Mouse (Mus musculus): Measurements from ENCODE around the gene Slc44a4.
"Not testable (repeated sequence)": the region's sequence is repeated elsewhere in the genome, so short reads cannot be mapped to it uniquely, and the experiment has no call there.

Gene Slc44a4

DNA sequence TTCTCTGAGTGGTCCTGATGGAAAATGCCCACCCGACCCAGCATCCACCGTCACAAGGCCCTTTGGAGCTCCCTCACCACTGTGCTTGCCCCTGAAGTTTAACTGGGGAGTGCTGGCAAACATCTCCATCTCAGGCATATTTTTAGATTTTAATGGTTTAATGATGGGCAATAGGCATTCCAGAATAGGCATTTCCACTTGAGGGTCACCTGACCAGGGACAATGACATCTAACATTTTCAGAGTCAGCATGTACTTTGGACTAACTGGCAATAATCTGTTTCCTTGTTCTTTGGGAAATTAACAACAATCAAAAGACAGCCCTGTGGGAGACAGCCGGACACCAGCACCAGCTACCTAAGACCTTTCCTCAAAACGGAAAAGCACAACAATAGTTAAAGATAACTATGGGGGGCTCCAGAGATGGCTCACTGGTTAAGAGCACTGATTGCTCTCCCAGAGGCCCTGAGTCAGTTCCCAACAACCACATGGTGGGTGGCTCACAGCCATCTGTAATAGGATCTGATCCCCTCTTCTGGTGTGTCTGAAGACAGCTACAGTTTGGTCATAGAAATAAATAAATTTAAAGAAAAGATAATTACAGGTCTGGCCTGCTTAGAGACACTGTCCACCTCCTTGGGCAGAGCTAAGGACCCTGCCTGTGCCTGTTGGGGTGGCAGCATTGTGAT, 29.0 kb downstream of the Slc44a4 start:
- DNase-seq (ENCODE audit: extremely low spot score), result no peak

DNA sequence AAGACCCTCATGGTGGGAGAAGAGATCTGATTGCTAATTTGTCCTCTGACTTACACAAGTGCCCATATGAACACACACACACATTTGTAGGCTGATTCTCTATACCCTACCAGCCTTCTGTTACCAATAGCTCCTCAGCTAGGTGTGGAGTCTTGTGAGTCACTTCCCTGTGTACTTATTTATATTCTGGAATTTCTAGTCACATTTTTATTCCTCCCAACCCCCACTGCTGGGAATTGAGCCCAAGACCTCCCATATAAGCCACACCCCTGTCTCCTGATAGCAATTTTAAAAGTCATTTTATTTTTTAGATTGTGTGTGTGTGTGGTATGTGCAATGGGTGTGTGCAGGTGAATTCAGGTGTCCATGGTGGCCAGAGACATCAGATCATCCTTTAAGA, 30.1 kb downstream of the Slc44a4 start:
- no peak for DNase-seq (ENCODE audit: extremely low spot score)

GRCm38 (mm10) chr17:34946486-34947140, 32.3 kb downstream of the Slc44a4 start:
- no peak for DNase-seq (ENCODE audit: extremely low spot score)

DNA sequence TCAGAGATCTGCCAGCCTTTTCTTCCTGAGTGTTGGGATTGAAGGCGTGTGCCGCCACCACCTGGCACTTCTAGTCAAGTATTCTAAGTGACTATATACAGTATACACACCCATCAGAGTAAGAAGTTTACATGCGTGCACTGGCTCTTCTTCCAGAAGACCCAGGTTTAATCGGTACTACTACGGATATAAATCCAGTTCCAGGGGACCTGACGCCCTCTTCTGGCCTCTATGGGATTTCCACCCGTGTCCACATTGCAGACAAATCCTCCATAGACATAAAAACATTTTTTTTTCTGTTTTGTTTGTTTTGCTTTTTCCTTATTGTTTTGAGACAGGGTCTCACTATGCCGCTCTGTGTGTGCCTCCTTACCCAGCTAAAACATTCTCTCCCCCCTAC, 33.3 kb downstream of the Slc44a4 start:
- DNase-seq (ENCODE audit: extremely low spot score), result peak; percentile 20

DNA sequence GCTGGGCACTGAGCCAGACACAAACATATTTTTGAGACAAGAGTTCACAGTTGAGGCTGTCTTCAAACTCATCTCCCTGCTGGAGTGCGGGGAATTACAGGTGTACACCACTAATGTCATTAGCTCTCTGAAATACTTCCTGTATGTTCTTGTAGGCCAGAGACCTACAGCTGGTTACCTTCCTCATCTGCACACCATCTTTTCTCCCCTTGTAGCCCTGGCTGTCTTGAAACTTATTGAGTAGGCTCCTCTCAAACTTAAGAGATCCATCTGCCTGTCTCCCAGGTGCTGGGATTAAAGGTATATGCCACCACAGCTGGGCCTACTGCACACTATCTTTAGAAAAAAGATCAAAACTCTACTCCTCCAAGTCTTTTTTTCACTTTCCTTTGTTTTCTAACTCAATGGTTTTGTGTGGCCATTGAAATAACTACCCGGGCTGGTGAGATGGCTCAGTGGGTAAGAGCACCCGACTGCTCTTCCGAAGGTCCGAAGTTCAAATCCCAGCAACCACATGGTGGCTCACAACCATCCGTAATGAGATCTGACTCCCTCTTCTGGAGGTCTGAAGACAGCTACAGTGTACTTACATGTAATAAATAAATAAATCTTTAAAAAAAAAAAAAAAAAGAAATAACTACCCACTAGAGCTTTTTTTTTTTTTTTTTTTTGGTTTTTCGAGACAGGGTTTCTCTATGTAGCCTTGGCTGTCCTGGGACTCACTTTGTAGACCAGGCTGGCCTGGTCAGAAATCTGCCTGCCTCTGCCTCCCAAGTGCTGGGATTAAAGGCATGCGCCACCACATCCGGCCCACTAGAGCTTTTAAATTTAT, 34.7 kb downstream of the Slc44a4 start:
- peak; percentile 50 for DNase-seq (ENCODE audit: extremely low spot score)

GRCm38 (mm10) chr17:34949553-34949969, 35.3 kb downstream of the Slc44a4 start:
- peak; percentile 77 for DNase-seq (ENCODE audit: extremely low spot score)

DNA sequence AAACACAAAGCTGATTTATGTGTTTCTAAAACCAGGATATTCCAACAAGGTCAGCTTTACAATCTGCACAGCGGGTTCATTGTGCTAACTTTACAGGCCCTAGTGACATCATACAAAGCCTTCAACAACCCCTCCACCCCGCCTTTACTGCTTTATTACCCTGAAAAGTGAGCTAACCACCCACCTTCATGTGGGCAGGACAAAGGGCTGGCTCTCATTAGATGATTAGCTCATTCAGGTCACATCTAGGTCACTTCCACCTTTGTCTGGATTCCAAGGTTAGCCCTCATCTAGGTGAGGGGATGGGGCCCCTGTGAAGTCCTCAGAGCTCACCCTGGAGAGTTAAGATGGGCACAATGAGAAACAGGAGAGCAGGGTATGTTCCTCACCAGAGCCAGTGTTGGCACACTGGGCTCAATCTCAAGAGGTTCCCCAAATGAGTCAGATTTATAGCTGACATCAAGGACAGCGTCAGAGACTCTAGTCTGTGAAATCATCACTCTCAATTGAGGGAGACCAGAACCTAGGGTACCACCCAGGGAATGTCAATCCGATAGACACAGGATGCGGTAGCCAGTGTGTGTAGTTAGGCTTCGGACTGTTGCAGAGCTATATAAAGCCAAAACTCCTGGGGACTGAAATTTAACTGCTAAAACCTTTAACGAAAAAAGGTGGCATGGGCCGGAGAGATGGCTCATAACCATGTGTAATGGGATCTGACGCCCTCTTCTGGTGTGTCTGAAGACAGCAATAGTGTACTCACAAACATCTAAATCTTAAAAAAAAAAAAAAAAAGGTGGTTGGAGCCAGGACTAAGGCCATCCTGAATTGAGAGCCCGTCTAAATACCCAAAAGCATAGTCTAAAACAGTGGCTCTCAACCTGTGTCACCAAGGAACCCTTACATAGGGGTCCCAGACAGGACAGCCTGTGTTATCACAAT, 36.5 kb downstream of the Slc44a4 start:
- peak; percentile 45 for DNase-seq (ENCODE audit: extremely low spot score)

DNA sequence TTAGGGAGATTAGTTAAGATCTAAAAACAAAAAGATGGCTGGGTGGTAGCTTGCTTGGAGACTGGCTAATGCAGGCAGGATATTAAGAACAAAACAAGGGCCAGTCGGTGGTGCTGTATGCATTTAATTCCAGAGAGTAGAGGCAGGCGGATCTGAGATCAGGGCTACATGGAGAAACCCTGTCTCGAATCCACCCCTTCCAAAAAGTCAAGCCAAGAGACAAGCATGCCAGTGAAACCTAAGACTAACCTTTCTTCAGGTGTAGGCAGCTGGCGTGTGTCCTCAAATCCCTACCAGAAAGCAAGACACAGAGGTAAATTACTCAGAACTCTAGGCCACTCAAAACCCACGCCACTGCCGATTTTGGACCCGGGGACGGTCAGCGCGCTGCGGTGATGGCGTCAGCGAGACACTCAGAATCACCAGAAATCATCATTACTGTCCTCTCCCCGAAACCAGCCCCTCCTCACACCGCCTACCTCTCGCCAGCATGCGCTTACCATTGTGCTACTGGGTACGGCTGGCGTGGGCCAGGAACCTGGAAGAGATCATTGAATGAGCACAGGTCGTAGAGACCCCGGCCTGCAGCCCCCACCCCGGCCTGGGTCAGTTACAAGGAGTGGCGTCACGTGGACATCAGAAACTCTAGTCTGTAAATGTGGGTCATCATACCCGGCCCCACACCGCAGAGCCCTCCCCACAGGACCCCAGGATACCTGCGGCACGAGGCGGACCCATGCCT, 37.5 kb downstream of the Slc44a4 start:
- peak; percentile 40 for DNase-seq (ENCODE audit: extremely low spot score)

DNA sequence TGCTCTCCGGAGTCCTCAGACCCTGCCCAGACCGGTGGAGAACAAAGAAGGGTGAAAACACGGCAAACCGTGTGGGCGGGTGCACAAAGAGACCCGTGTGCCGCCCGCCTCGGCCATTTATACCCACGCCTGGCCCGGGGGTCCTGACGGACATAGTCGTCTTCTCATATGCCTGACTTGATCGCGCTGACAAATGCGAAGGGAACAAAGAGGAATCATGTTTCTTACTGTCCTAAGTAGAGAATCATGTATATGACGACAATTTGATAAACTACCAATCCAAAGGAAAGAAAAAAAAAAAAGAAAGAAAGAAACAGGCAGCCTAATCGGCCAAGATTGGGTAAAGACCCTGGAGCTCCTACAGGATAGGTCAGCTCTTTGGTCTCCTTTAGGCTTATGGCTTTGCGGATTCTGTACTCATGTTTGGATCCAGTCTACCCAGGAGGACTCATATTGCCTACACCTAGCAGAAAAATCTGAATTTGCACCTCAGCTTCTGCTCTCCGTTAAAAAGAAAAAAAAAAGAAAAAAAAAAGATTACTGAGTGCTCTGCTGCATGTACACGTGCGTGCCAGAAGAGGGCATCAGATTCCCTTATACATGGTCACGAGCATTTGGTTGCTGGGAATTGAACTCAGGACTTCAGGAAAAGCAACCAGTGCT, 38.2 kb downstream of the Slc44a4 start:
- peak; percentile 91 for DNase-seq (ENCODE audit: extremely low spot score)

- no peak for DNase-seq (ENCODE audit: extremely low spot score)
Observed at GRCm38 (mm10) chr17:34953258-34953657, 39.0 kb downstream of the Slc44a4 start.

DNA sequence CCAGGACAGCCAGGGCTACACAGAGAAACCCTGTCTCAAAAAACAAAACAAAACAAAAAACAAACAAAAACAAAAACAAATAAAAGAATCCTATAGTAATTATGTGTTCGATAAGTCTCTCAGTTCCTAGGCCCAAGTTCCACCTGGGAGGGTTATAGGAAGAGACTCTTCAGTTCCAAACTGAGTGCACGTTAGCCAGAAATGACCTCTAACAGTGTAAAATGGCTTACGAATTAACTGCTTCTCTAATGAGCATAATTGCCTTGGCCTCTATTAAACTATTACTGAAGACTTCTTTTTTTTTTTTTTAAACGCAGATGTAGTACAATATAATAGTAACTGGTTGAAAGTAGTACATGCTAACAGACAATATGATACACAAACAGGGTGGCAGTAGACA, 39.6 kb downstream of the Slc44a4 start:
- no peak for DNase-seq (ENCODE audit: extremely low spot score)

- no peak for DNase-seq (ENCODE audit: extremely low spot score)
Observed at GRCm38 (mm10) chr17:34954831-34955230, 40.6 kb downstream of the Slc44a4 start.

DNA sequence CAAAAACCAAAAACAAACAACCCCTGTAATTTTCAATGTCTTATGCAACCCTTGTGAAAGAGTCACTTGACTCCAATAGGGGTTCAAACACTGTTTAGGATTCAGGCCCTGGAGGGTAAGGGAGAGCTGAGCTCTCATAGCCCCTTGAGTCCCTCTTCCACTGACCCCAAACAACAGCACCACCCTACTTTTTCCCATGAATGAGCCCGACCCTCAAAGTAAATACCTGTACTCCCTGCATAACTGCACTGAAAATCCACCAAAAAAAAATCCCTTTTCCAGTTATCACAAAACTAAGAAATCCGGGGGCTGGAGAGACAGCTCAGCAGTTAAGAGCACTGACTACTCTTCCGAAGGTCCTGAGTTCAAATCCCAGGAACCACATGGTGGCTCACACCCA, 41.6 kb downstream of the Slc44a4 start:
- DNase-seq (ENCODE audit: extremely low spot score), result no peak

DNA sequence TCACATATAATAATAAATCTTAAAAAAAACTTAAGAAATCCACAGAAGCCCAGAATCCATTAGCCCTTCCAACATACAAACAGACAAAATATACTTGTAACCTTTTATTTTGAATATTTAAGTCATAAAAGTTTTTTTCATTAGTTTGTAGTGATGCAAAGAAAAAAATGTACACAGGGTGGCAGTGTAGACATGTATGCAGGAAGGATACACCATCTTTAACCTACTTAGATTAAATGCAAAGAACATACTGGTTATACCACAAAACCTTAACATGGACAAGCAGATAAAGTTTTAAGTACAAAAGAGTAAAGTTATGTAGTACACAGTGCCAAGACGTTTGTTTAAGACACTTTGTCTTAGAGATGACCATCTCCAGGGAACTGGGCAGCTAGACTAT, 42.1 kb downstream of the Slc44a4 start:
- no peak for DNase-seq (ENCODE audit: extremely low spot score)

GRCm38 (mm10) chr17:34957291-34957690, 43.0 kb downstream of the Slc44a4 start:
- not testable (repeated sequence) for DNase-seq (ENCODE audit: extremely low spot score)

- DNase-seq (ENCODE audit: extremely low spot score), result not testable (repeated sequence)
Observed at GRCm38 (mm10) chr17:34957966-34958365, 43.7 kb downstream of the Slc44a4 start.

- not testable (repeated sequence) for DNase-seq (ENCODE audit: extremely low spot score)
Observed at GRCm38 (mm10) chr17:34958734-34959129, 44.5 kb downstream of the Slc44a4 start.

- peak; percentile 84 for DNase-seq (ENCODE audit: extremely low spot score)
Observed at GRCm38 (mm10) chr17:34959130-34959778, 45.0 kb downstream of the Slc44a4 start, which contains the start of gene Hspa1b. Gene Hspa1b (minus strand): TSS chr17:34959238.

DNA sequence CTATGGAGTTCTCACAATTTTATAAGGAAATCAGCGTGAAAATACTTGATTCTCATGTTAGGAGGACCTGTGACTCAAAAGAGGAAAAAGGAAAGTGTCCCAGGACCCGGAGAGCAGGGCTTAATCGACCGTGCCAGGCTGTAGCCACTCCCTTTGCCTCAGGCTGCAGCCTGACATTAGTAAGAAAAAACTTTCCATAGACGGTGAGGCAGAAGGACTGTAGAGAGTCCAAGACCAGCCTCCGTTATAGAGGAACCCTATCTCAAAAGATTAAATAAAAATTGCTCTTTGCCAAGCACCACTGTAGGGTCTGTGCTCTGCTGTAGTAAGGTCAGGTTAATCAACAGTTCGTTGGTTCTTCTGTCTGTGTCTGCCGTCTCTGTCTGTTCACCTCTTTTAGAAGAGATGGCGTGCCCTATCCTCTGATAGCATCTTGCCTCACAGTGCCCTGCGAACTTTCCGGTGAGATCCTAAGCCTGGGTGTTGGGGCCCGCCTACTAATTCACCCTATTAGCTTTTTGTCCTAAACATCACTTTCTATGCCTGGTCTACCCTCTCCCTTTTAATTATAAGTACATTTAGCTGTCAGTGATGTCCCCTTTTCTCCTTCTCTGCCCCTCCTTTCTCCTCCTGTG, 45.7 kb downstream of the Slc44a4 start:
- DNase-seq (ENCODE audit: extremely low spot score), result no peak
